Mouse (Mus musculus) brown adipose tissue, adult 24 weeks (tissue): ENCODE results near the gene Ankdd1b. TPM values are rescaled to one million over a fixed set of nuclear protein-coding genes. Genes with fewer than 3 reads are reported as not detected.

ENCODE experiments used
- H3K27ac ChIP-seq: fragments of 200-500 bp; replicated peaks from 2 replicates; pipeline ENCODE4 v1.5.1; 2012; ENCODE audit warnings: low read depth, mild to moderate bottlenecking, low read length
- H3K4me1 ChIP-seq: fragments of 200-500 bp; 2 replicates; pipeline ENCODE4 v1.6.1; 2012; ENCODE audit warnings: low read length, mixed read lengths; ENCODE audit not compliant: control insufficient read depth, insufficient read depth, insufficient read length
- H3K4me3 ChIP-seq: fragments of 200-500 bp; 2 replicates; pipeline ENCODE4 v1.5.1; 2012; ENCODE audit warnings: low read depth, mild to moderate bottlenecking, low read length, moderate library complexity; ENCODE audit not compliant: insufficient read depth
- polyA plus RNA-seq: library from polyadenylated mRNA; stranded (reverse); fragments of >200 nt; gene quantifications from 2 replicates; pipeline ENCODE4 v1.2.4, GENCODE M21; 2012; ENCODE audit not compliant: missing spikeins, insufficient read depth, insufficient read length

Gene Ankdd1b
- polyA plus RNA-seq = not detected in 2 replicates

- Histone ChIP-seq H3K27ac (no peak within 1 kb of the TSS), H3K4me1 (no peaks in the 10 kb centered on the region), H3K4me3 (no peak within 1 kb of the TSS)
These were observed at the start of gene Ankdd1b for GRCm38 (mm10) chr13:96470957-96471356. Ankdd1b (minus strand) TSS chr13:96471198.

GRCm38 (mm10) chr13:96517335-96517734 is 46.3 kb upstream of the Ankdd1b start:
- H3K27ac ChIP-seq = no peak overlapping the region
- H3K4me1 ChIP-seq = no peaks in the 10 kb centered on the region; the same call in 1 of the 2 replicates
- no peak overlapping the region for H3K4me3 ChIP-seq

GRCm38 (mm10) chr13:96516249-96516648 is 45.3 kb upstream of the Ankdd1b start:
- Histone ChIP-seq H3K27ac (no peak overlapping the region), H3K4me3 (no peak overlapping the region), H3K4me1 (peaks cover 2% of the 10 kb centered on the region; the same call in 1 of the 2 replicates)

- Histone ChIP-seq H3K4me3 (no peak overlapping the region), H3K4me1 (peaks cover 6% of the 10 kb centered on the region), H3K27ac (no peak overlapping the region)
These were observed 43.4 kb upstream of the Ankdd1b start for GRCm38 (mm10) chr13:96514154-96514942.

- Histone ChIP-seq H3K27ac (peak overlapping the region; percentile 77), H3K4me1 (peaks cover 6% of the 10 kb centered on the region), H3K4me3 (no peak overlapping the region)
These were observed 40.9 kb upstream of the Ankdd1b start for GRCm38 (mm10) chr13:96511893-96512292.

- Histone ChIP-seq H3K4me1 (peaks cover 6% of the 10 kb centered on the region), H3K4me3 (no peak overlapping the region), H3K27ac (peak overlapping the region; percentile 77)
These were observed 40.3 kb upstream of the Ankdd1b start for GRCm38 (mm10) chr13:96511262-96511661.

GRCm38 (mm10) chr13:96510635-96511034 is 39.6 kb upstream of the Ankdd1b start:
- Histone ChIP-seq H3K4me1 (peaks cover 6% of the 10 kb centered on the region), H3K4me3 (no peak overlapping the region), H3K27ac (peak overlapping the region; percentile 77)

- Histone ChIP-seq H3K4me3 (no peak overlapping the region), H3K27ac (no peak overlapping the region)
These were observed 36.5 kb upstream of the Ankdd1b start for GRCm38 (mm10) chr13:96507541-96507940.

GRCm38 (mm10) chr13:96506313-96506712 is 35.3 kb upstream of the Ankdd1b start:
- no peak overlapping the region for H3K4me3 ChIP-seq
- peaks cover 5% of the 10 kb centered on the region for H3K4me1 ChIP-seq
- no peak overlapping the region for H3K27ac ChIP-seq

More at GRCm38 (mm10) chr13:96507541-96507940, 36.5 kb upstream of the Ankdd1b start:
- peaks cover 6% of the 10 kb centered on the region for H3K4me1 ChIP-seq

- peaks cover 4% of the 10 kb centered on the region for H3K4me1 ChIP-seq
- no peak overlapping the region for H3K27ac ChIP-seq
- H3K4me3 ChIP-seq = no peak overlapping the region
These were observed 34.7 kb upstream of the Ankdd1b start for GRCm38 (mm10) chr13:96505661-96506060.

GRCm38 (mm10) chr13:96499891-96500290 is 28.9 kb upstream of the Ankdd1b start:
- H3K27ac ChIP-seq = no peak overlapping the region

GRCm38 (mm10) chr13:96496630-96497029 is 25.6 kb upstream of the Ankdd1b start:
- Histone ChIP-seq H3K4me1 (no peaks in the 10 kb centered on the region), H3K4me3 (peak overlapping the region; percentile 24; the same call in 1 of the 2 replicates), H3K27ac (no peak overlapping the region)

More at GRCm38 (mm10) chr13:96499891-96500290, 28.9 kb upstream of the Ankdd1b start:
- Histone ChIP-seq H3K4me3 (no peak overlapping the region), H3K4me1 (no peaks in the 10 kb centered on the region)

- no peak within 1 kb of the TSS for H3K4me3 ChIP-seq
- H3K27ac ChIP-seq = no peak within 1 kb of the TSS
- H3K4me1 ChIP-seq = no peaks in the 10 kb centered on the region
These were observed 19.4 kb upstream of the Ankdd1b start, which contains the start of gene Gm17622 for GRCm38 (mm10) chr13:96490433-96490832. Gm17622 (plus strand) TSS chr13:96490733.

GRCm38 (mm10) chr13:96487968-96488367 is 17.0 kb upstream of the Ankdd1b start:
- Histone ChIP-seq H3K27ac (no peak overlapping the region), H3K4me3 (no peak overlapping the region), H3K4me1 (no peaks in the 10 kb centered on the region)

GRCm38 (mm10) chr13:96487230-96487629 is 16.2 kb upstream of the Ankdd1b start:
- Histone ChIP-seq H3K4me1 (no peaks in the 10 kb centered on the region), H3K4me3 (no peak overlapping the region), H3K27ac (no peak overlapping the region)

GRCm38 (mm10) chr13:96478991-96479390 is 8.0 kb upstream of the Ankdd1b start:
- no peak overlapping the region for H3K27ac ChIP-seq
- H3K4me1 ChIP-seq = peaks cover 4% of the 10 kb centered on the region; the same call in 1 of the 2 replicates
- no peak overlapping the region for H3K4me3 ChIP-seq
